Mouse (Mus musculus) cerebellum, adult 2 months (tissue): ENCODE results near the gene Ndrg4.

Experiments used
- CTCF ChIP-seq: fragments of 200-500 bp; IDR thresholded peaks from 2 replicates; pipeline ENCODE4 v1.5.1; 2011; ENCODE audit warnings: low read depth, mild to moderate bottlenecking, control low read depth, low read length, moderate library complexity, borderline replicate concordance; ENCODE audit not compliant: insufficient read depth
- POLR2A ChIP-seq: fragments of 200-500 bp; IDR thresholded peaks from 2 replicates; pipeline ENCODE4 v1.6.1; 2011; ENCODE audit warnings: low read length, control low read depth, borderline replicate concordance; ENCODE audit not compliant: insufficient read depth

- no peak for TF ChIP-seq POLR2A
- TF ChIP-seq CTCF, result no peak
Observed at GRCm38 (mm10) chr8:95661085-95661484, 15.7 kb upstream of the Ndrg4 start.
